Mouse (Mus musculus): Measurements from ENCODE around the gene B230104I21Rik. TPM values are rescaled to one million over a fixed set of nuclear protein-coding genes. Genes with fewer than 3 reads are reported as not detected.

B230104I21Rik gene
- total RNA-seq (2014; rRNA removed) = not detected in 2 replicates
- not detected in 2 replicates for polyA plus RNA-seq (2015; fragmentation: Nextera tagmentation; extraction: Ambion mirVana)

DNA sequence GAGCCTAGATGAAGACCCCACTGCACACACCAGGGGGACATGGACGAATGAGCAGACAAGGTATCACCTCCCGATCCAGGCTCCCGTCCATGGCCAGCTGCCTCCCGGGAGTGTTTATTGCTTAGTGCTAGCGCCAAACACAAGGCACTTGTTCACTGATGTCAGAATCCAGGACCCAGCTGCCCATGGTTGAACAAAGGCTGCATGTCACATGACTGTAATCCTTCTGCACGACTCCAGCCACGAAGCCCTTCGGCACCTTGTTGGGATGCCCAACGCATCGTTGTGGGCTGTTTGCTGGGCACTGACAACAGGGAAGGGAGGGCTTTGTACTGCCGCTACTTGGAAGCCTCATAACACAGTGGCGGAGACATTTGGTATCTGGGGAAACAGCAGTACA, at the start of gene B230104I21Rik:
B230104I21Rik (plus strand) TSS at position 367 of the 400 bp plus-strand sequence.
- 27% methylated on average over 12 of the region's 12 CpGs for WGBS
- H3K4me3 ChIP-seq (ENCODE audit: low read length) = no peak within 1 kb of the TSS

DNA sequence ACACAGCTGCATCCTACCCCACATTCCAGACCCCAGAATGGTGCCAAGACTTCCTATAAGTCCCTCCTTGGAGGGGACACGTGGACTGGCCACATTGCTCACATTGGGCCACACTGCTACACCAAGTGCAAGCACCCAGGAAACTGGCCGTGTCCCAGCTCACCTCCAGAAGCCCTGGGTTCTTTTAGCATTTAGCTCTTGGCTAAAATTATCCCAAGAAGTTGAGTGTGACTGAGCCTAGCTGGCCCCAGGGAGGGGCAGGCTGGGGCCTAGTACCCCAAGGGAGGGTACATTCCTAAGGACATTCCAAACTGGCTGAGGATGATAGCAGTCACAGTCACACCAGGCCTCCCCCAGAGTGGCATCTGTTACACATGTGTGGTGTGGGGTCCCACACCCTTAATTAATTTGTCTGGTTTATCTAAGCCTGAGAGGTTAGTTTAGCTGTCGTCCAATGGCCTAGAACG, 42.2 kb upstream of the B230104I21Rik start:
- Histone ChIP-seq H3K9me3 (ENCODE audit: low read length) (no peaks in the 10 kb centered on the region), H3K27me3 (ENCODE audit: insufficient read depth, low read length) (0 out of 2 replicates have a peak, but pooled peaks cover 1% of the 10 kb centered on the region), H3K4me2 (ENCODE audit: low read depth, low read length) (no peak overlapping the region), H3K4me3 (ENCODE audit: low read length) (no peak overlapping the region), H3K36me3 (ENCODE audit: insufficient read depth, low read length) (no peaks in the 10 kb centered on the region), H3K27ac (no peak overlapping the region), H3K4me1 (ENCODE audit: insufficient read depth, low read length) (no peaks in the 10 kb centered on the region), H3K9ac (replicated peaks; ENCODE audit: low read length) (no peak overlapping the region)
- no peak for TF ChIP-seq CTCF (IDR thresholded peaks at IDR 0.05; ENCODE audit: low read depth)
- no peak for DNase-seq (ENCODE audit: low spot score)
- 64% methylated on average over 4 of the region's 4 CpGs for WGBS
- ATAC-seq = no peak

More for the DNA sequence above, at the start of gene B230104I21Rik:
- Histone ChIP-seq H3K27me3 (ENCODE audit: insufficient read depth, low read length) (no peaks in the 10 kb centered on the region), H3K9ac (replicated peaks; ENCODE audit: low read length) (no peak within 1 kb of the TSS), H3K9me3 (ENCODE audit: low read length) (no peaks in the 10 kb centered on the region), H3K36me3 (ENCODE audit: insufficient read depth, low read length) (no peaks in the 10 kb centered on the region), H3K27ac (peak within 1 kb of the TSS; percentile 56; the same call in 1 of the 2 replicates), H3K4me2 (ENCODE audit: low read depth, low read length) (peak within 1 kb of the TSS; percentile 40), H3K4me1 (ENCODE audit: insufficient read depth, low read length) (0 out of 2 replicates have a peak, but pooled peaks cover 6% of the 10 kb centered on the region)
- no peak for TF ChIP-seq CTCF (IDR thresholded peaks at IDR 0.05; ENCODE audit: low read depth)
- peak; percentile 85 for ATAC-seq
- DNase-seq (ENCODE audit: low spot score) = peak; percentile 73

DNA sequence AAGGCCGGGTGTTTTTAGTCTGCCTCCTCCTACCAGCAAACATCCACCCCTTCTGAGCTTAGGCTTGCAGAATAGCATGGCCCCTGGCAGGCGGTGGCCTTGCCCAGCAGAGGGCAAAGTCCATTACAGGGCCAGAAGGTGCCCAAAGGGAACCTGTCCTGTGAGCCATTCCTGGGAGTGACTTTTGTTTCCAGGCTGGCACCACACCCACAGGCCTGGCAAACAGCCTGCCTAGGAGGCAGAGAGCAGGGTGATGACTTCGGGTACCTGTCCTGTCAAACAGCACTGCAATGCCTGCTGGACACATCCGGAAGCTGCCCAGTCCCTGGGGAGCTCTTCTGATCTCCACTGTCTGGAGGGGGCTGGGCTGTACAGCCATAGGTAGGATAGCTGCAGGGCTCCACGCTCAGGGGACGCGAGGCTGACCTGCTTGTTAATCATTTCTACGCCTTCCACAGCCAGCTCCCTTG, 41.6 kb upstream of the B230104I21Rik start:
- H3K4me3 ChIP-seq (ENCODE audit: low read length) = no peak overlapping the region
- TF ChIP-seq CTCF (IDR thresholded peaks at IDR 0.05; ENCODE audit: low read depth) = no peak
- no peak overlapping the region for H3K9ac ChIP-seq (replicated peaks; ENCODE audit: low read length)
- H3K4me2 ChIP-seq (ENCODE audit: low read depth, low read length) = no peak overlapping the region
- WGBS = 55% methylated on average over 8 of the region's 8 CpGs
- no peak for DNase-seq (ENCODE audit: low spot score)
- no peaks in the 10 kb centered on the region for H3K9me3 ChIP-seq (ENCODE audit: low read length)
- peaks cover 6% of the 10 kb centered on the region; the same call in 1 of the 2 replicates for H3K27me3 ChIP-seq (ENCODE audit: insufficient read depth, low read length)
- no peaks in the 10 kb centered on the region for H3K4me1 ChIP-seq (ENCODE audit: insufficient read depth, low read length)
- no peak for ATAC-seq
- H3K36me3 ChIP-seq (ENCODE audit: insufficient read depth, low read length) = no peaks in the 10 kb centered on the region
- no peak overlapping the region for H3K27ac ChIP-seq

DNA sequence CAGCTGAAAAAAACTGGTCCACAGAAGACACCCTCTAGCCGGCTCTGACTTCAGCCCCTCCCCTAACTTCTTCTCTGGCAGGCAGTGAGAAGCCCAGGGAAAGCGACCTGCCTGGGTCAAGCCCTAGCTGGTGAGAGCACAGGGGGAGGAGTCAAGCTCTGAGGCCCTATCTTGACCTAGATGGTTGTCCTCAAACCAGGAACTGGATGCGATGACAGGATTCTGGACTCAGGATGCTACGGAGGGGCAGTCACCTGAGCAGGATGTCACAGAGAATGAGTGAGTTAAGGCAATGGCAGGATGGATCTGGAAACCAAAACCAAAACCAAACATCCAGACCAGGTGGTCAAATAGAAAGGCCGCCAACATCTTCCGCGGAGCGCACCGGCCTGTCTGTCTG, 38.2 kb upstream of the B230104I21Rik start:
- H3K27me3 ChIP-seq (ENCODE audit: insufficient read depth, low read length) = peaks cover 24% of the 10 kb centered on the region; the same call in 1 of the 2 replicates
- H3K27ac ChIP-seq = no peak overlapping the region
- TF ChIP-seq CTCF (IDR thresholded peaks at IDR 0.05; ENCODE audit: low read depth) = no peak
- ATAC-seq = no peak
- 38% methylated on average over 9 of the region's 9 CpGs for WGBS
- H3K4me2 ChIP-seq (ENCODE audit: low read depth, low read length) = no peak overlapping the region
- no peak for DNase-seq (ENCODE audit: low spot score)
- H3K9me3 ChIP-seq (ENCODE audit: low read length) = no peaks in the 10 kb centered on the region
- H3K4me3 ChIP-seq (ENCODE audit: low read length) = no peak overlapping the region
- H3K9ac ChIP-seq (replicated peaks; ENCODE audit: low read length) = no peak overlapping the region
- H3K4me1 ChIP-seq (ENCODE audit: insufficient read depth, low read length) = no peaks in the 10 kb centered on the region
- H3K36me3 ChIP-seq (ENCODE audit: insufficient read depth, low read length) = no peaks in the 10 kb centered on the region

DNA sequence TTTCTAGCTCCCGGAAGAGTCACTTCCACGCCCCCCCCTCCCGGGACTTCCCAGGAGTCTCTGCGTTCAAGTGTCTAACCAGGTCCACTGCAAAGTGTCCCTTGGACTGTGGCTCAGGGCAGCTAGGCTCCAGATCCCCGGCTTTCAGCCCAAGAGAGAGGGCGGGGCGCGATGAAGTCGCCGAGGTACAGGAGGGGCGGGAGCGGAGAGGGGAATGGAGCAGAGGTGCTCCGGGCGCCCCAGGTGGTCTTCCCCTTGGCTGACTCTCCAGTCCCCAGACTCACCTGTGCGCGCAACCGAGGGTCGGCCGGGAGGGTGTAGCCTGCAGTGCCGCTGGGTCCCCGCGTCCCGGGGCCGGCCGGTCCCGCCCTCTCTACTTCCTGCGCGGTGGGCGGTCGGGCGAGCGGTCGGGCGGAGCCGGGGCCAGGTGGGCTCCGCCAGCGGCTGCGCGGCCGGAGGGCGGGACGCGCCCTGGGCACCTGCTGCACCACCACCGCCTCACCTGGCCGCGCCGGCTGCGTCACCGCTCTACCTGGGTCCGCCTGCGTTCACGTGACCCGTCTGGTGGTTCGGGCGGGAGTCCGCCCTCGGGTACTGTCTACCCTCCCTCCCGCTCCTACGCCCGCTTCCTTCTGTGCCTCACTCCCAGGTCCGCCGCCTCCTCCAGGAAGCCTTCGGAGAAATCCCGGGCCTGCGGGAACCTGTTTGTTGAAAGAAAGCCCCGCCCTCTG, 36.2 kb upstream of the B230104I21Rik start:
- no peak for DNase-seq (ENCODE audit: low spot score)
- Histone ChIP-seq H3K9me3 (ENCODE audit: low read length) (no peaks in the 10 kb centered on the region), H3K4me1 (ENCODE audit: insufficient read depth, low read length) (no peaks in the 10 kb centered on the region), H3K36me3 (ENCODE audit: insufficient read depth, low read length) (no peaks in the 10 kb centered on the region), H3K4me2 (ENCODE audit: low read depth, low read length) (peak overlapping the region; percentile 74), H3K27ac (no peak overlapping the region), H3K4me3 (ENCODE audit: low read length) (peak overlapping the region; percentile 43), H3K9ac (replicated peaks; ENCODE audit: low read length) (peak overlapping the region; percentile 41), H3K27me3 (ENCODE audit: insufficient read depth, low read length) (peaks cover 24% of the 10 kb centered on the region; the same call in 1 of the 2 replicates)
- TF ChIP-seq CTCF (IDR thresholded peaks at IDR 0.05; ENCODE audit: low read depth) = no peak
- ATAC-seq = peak; percentile 36; the same call in 1 of the 2 replicates
- WGBS = 1% methylated on average over 58 of the region's 66 CpGs

- WGBS = 26% methylated on average over 7 of the region's 7 CpGs
- Histone ChIP-seq H3K4me1 (ENCODE audit: insufficient read depth, low read length) (no peaks in the 10 kb centered on the region), H3K9me3 (ENCODE audit: low read length) (no peaks in the 10 kb centered on the region), H3K27me3 (ENCODE audit: insufficient read depth, low read length) (peaks cover 24% of the 10 kb centered on the region; the same call in 1 of the 2 replicates), H3K9ac (replicated peaks; ENCODE audit: low read length) (no peak within 1 kb of the TSS), H3K27ac (no peak within 1 kb of the TSS), H3K4me3 (ENCODE audit: low read length) (no peak within 1 kb of the TSS), H3K36me3 (ENCODE audit: insufficient read depth, low read length) (no peaks in the 10 kb centered on the region), H3K4me2 (ENCODE audit: low read depth, low read length) (no peak within 1 kb of the TSS)
- peak; percentile 81 for DNase-seq (ENCODE audit: low spot score)
- ATAC-seq = peak; percentile 66
- TF ChIP-seq CTCF (IDR thresholded peaks at IDR 0.05; ENCODE audit: low read depth) = peak; percentile 96
Observed at GRCm38 (mm10) chr4:154301466-154301881, 34.5 kb upstream of the B230104I21Rik start, which contains the start of gene Arhgef16. Gene Arhgef16, minus strand, starts transcription at chr4:154301676.
